Mouse (Mus musculus) adrenal gland, postnatal 25 days (tissue): ENCODE results near the gene Mbd6. TPM values are rescaled to one million over a fixed set of nuclear protein-coding genes. Genes with fewer than 3 reads are reported as not detected.
"Not testable (repeated sequence)": the region's sequence is repeated elsewhere in the genome, so short reads cannot be mapped to it uniquely, and the experiment has no call there.

Experiments used
- DNase-seq: peaks from one replicate; pipeline ENCODE4 v3.0.0; 2021; ENCODE audit warnings: mixed read lengths
- total RNA-seq: library from RNA; stranded (reverse); gene quantifications from 2 replicates; pipeline ENCODE4 v1.2.3, GENCODE M21; 2021

Gene Mbd6
- total RNA-seq, 1 experiment from 2014 or later: 73.2 TPM

DNA sequence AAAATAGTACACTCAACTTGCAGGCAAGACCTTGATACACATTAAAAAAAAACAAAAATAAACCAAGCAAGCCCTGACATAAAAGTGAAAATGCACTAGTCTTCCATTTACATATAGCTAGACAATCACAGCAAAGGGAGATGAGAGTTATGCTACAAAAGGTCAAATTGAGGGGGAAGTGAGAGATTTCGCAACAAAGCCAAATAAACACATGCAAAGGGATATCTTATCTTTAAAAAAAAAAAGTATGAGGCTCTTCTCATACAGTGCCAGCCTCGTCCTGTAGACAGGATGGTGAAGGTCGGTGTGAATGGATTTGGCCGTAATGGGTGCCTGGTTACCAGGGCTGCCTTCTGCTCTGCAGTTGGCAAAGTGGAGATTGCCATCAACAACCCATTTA, 24.0 kb upstream of the Mbd6 start:
- no peak for DNase-seq

DNA sequence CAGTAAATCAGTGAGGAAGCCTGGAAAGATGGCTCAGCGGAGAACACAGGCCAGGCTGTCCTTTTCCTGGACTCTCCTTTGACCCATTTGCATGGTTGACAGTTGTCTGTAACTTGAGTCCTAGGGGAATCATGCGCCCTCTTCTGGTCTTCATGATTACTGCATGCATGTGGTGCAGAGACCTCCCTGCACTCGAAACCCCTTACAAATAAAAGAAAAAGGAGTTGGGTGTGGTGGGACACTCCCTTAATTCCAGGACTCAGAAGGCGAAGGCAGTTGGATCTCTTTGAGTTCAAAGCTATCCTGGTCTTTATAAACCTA, 23.5 kb upstream of the Mbd6 start:
- peak; percentile 68 for DNase-seq

- peak; percentile 88 for DNase-seq
Observed at GRCm38 (mm10) chr10:127311476-127312355, 22.9 kb upstream of the Mbd6 start, which contains the start of gene Mars. Mars (minus strand) TSS chr10:127311786.

DNA sequence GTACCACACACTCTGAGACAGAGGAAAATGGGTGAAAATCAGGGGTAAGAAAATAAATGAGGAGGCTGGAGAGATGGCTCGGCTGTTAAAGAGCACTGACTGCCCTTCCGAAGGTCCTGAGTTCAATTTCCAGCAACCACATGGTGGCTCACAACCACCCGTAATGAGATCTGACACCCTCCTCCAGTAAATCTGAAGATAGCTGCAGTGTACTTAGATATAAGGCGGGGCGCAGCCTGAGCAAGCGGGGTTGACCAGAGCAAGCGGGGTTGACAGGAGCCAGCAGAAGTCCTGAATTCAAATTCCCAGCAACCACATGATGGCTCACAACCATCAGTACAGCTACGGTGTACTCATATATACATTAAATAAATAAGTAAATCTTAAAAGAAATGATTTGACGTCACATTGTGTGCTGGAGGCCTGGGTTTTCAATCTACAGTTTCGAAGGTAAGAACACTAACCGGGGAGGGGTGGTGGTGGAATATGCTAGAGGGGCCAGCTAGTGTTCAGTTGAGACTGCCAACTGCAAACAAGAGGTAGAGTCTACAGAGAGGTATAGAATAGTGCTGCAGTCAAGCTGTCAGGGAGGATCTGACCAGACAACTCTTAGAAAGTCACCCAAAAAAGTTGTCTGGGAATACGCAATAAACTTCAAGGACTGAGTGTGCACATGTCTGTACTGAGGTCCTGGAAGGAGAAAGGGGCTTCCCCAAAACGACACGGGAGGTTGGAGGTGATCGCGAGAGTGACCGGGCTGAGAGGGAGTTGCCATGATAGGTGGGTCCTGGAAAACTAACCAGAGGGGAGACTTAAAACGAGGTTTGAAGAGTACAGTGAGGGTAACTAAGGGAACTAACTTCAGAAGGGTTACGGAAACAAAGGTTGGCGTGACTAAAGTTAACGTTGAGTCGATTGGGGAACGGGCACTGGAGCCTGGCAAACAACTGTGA, 22.0 kb upstream of the Mbd6 start:
- DNase-seq: no peak

- DNase-seq: not testable (repeated sequence)
Observed at GRCm38 (mm10) chr10:127309167-127309566, 20.3 kb upstream of the Mbd6 start.

DNA sequence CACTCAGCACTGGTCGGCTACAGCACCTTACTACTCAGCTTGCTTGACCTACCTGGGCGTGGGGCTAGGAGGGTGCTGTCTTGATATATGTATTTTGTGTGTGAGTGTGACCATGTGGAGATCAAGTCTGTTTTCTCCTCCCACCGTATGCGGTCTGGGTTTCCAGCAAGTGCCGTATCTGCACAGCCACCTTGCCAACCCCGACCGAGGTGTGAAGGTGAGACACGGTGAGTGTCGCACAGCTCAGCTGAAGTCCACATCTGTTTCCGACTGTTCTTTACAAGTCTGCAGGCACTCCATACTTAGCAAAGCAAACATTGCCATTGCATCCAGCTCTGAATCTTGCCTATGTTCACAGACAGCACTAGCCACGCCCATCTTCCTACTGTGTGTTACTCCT, 14.3 kb upstream of the Mbd6 start:
- no peak for DNase-seq

GRCm38 (mm10) chr10:127300361-127300760, 11.5 kb upstream of the Mbd6 start:
- no peak for DNase-seq

GRCm38 (mm10) chr10:127297015-127297871, 8.4 kb upstream of the Mbd6 start:
- no peak for DNase-seq

DNA sequence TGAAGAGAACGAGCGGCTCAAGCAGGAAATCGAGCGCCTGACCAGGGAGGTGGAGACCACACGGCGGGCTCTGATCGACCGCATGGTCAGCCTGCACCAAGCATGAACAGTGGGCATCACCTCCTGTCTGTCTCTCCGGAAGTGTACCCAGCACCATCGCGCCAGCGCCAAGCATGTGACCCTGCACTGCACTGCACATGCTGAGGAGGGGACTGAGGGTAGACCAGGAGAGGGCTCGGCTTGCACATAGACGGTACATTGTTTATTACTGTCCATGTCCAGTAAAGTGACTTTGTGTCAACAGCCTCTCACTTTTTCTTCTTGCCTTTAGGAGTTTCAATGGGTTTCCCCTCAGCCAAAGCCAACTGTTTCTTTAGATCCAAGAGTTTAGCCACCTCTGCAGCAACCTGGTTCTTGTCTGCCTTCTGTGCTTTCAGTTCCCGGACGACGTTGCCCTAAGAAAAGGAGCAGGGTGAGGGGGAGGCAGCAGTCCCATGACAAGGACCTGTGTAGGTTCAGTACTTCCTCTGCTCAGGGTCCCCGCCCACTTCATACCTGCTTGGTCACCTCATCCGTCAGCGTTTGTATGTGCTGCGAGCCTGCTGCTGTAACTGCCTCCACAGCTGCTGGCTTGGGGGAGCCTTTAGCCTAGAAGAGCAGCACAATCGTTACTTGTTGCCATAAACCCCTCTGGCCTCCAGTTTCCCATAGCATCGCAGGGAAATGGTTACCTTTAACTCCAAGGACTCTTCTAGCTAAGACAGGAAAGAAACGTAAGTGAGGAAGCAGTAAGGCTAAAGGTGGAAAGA, 7.4 kb upstream of the Mbd6 start:
- no peak for DNase-seq

DNA sequence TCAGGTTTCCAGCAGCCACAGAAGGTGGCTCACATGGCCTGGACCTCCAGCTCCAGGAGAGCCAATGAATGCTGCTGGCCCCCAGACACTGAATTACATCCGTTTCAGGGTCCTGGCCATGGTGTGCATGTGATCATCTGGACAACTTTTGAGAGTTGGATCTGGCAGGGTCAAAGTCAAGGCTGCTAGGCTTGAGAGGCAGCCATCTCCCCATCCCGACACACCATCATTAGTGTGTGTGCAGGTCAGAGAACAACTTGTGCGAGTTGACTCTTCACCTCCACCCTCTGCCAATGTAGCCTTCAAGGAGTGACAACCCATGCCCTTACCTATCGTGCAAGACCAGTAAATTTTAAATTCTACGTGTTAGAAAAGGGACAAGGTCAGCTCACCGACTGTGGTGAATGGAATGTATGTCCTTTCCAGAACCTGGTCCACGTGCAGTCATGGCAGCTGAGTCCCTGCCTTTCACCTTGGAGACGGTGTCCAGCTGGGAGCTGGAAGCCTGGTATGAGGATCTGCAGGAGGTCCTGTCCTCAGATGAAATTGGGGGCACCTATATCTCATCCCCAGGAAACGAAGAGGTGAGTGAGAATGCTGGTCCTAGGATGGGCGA, 6.2 kb upstream of the Mbd6 start:
- DNase-seq: no peak

DNA sequence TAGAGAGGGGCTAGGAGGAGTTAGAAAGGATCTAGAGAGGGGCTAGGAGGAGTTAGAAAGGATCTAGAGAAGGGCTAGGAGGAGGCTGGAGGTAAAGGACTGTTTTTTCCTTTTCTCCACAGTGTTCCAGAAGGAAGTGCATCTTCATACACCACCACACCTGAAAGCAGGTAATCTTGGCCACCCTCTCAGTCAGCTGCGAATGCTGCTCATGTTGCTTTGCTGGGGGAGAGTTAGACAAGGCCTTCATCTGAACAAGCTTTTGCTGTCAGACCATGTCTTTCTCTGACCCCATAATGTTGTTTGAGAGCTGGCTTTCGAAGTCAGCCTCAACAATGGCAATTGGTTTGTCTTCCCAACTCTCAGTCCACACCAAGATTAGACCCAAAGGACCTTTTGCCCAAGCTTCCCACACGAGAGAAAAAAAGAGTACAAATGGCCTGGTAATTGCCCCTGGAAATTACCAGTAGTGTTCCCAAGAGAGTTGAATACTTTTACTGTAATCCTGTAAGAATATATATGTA, 4.8 kb upstream of the Mbd6 start:
- no peak for DNase-seq

DNA sequence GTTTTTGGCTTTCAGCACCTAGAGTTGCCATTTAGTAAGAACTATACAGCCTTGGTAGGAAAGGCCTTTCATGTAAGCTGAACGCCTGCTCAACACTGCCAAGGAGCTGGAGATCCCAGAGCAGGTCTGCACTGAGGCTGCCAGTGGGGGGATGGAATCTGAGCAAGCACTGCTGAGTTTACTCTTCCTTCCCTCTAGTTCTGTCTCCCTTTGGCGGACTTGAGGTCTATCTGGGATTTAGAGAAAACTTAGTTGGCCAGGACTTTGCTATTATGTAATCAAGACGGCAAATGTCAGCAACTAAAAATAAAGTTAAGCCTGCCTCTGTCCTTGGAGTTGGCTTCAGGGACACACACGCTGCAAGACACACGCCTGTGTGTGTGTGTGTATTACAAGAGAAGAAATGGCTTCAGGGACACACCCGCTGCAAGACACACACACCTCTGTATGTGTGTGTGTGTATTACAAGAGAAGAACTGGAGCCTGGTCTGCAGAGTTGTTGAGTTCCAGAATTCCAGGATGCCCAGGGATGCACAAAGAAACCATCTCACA, 4.2 kb upstream of the Mbd6 start:
- DNase-seq: peak; percentile 57

GRCm38 (mm10) chr10:127291881-127292638, 3.2 kb upstream of the Mbd6 start:
- no peak for DNase-seq

DNA sequence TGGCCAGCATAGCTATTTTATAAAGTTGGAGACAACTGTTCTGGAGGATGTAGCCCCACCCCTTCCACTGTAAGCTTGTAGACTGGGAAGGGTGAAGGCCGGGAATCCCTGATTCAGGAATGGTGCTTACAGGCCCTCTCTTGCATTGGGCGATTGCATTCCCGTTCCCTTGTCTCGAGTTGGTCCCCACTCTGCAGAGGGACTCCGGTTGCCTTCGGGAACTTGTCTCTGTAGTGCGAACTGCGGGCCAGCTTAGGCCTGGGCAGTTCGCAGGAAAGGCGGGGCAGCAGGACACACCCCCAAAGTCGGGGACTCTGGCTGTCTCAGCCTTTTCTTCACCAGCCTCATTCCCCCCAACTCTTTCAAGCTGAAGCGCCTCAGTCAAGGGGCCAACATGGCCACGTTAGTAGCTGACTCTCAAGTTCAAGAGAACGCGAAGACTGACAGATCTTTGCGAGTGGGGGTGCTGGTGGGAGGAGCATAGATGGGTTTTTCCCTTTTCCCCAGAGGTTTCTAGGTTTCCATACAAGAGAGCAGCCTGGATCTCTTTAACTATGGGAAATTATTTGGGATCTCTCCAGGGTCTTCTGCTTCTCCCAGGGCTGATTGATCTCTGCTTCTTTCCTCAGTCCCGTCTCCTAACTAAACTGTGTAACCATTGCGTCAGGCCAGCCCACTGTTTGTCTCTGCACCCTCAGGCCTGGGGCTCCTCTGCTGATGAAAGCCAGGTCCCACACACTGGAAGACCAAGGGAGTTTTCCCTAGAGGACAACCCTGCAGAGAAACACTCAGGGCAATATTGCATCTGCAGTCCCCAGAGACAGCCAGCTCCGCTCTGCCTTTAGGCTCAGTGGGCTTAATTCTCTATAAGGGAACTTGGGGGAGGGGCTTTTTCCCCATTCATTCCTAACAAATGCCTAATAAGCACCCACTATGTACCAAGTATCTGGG, 2.4 kb upstream of the Mbd6 start:
- peak; percentile 65 for DNase-seq

DNA sequence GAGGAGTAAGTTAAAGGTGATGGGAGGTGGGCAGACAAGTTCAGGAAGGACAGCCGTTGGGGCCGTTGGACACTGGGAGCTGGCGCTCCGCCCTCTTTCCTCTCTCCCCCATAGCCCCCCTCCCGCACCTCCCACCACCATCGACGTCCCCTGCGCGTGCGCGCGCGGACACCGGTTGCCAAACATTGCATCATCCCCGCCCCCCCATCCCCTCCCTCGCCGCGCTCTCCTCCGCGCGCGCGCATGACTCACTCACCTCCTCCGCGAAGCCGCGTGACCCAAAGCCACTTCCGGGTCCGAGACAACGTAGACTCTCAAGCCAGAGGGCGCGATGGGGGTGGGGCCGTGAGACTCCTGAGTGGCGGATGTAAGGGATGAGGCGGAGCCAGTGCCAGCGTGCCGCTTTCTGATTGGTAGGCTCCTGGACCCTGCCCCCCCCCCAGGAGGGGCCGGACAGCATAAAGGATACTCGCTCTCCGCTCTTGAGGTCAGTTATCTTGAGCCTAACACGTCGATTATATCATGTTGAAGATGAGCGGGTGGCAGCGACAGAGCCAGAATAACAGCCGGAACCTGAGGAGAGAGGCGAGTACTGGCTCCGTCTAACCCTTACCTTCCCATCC, 1.6 kb upstream of the Mbd6 start:
- peak; percentile 100 for DNase-seq

- peak; percentile 48 for DNase-seq
Observed at GRCm38 (mm10) chr10:127289573-127290191, 864 bp upstream of the Mbd6 start.

- peak; percentile 48 for DNase-seq
Observed at GRCm38 (mm10) chr10:127288328-127288799, 454 bp downstream of the Mbd6 start.
